ENCODE assay signal across 14 mouse cellular contexts in the genomic region with DNA sequence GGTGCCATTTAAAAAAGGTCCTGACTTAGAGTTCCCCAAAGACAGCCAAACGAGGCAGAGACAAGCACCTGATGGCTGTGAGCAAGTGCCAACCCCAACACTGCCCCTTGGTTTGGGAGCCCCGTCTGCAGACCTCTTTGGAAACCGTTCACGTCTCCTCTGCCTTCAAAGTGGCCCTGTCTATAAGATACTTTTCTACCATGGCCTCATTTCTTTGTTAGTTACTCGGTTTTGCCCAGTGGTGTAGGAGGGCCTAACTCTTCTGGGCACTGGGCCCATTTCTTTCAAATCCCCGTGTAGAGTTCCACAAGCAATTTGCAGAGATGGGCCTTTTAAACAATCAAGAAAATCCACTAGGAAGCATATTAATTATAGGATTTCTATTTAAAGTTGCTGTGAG. TPM values are rescaled to one million over a fixed set of nuclear protein-coding genes. Genes with fewer than 3 reads are reported as not detected.
DNase-seq lines count a peak whose midpoint lies in the region; ATAC-seq lines count a peak whose summit lies in the region.
"Had no signal": no experiment of that assay in that cellular context is flagged by ENCODE, and none has a peak within 500 bp of the region (broad histone marks: within the 10 kb centered on the region; RNA-seq: fewer than 3 reads in every experiment).

No protein-coding gene starts in this region.

- H3K9me3 ChIP-seq in forebrain, embryonic 13.5 days (replicated peaks) = no peaks in the 10 kb centered on the region
- H3K9me3 ChIP-seq in forebrain, embryonic 15.5 days = no peaks in the 10 kb centered on the region
- H3K9me3 ChIP-seq: stomach, embryonic 15.5 days had no signal

- H3K27me3 ChIP-seq in forebrain, embryonic 13.5 days = no peaks in the 10 kb centered on the region
- no peaks in the 10 kb centered on the region for H3K27me3 ChIP-seq in forebrain, embryonic 15.5 days
- H3K27me3 ChIP-seq: stomach, embryonic 15.5 days had no signal

- H3K36me3 ChIP-seq in forebrain, embryonic 13.5 days (ENCODE audit: poor library complexity, severe bottlenecking) = peaks cover 5% of the 10 kb centered on the region; the same call in 1 of the 2 replicates
- H3K36me3 ChIP-seq in forebrain, embryonic 15.5 days = no peaks in the 10 kb centered on the region

- no peak overlapping the region for H3K9ac ChIP-seq in forebrain, embryonic 13.5 days
- H3K9ac ChIP-seq in forebrain, embryonic 15.5 days (replicated peaks) = no peak overlapping the region
- H3K9ac ChIP-seq: stomach, embryonic 15.5 days had no signal

- ATAC-seq in forebrain, embryonic 13.5 days = 0 out of 2 replicates have a peak, but pooled peaks have one; percentile 46
- no peak for ATAC-seq in forebrain, embryonic 15.5 days (replicated peaks)
- ATAC-seq: activated CD4-positive, CD25-positive, alpha-beta regulatory T cell, adult 4 months had no signal

- H3K27ac ChIP-seq in forebrain, embryonic 13.5 days = peak overlapping the region; percentile 31
- H3K27ac ChIP-seq in forebrain, embryonic 15.5 days (replicated peaks) = no peak overlapping the region
- H3K27ac ChIP-seq: stomach, embryonic 15.5 days had no signal

- intact Hi-C loops in left cerebral cortex, postnatal 25 days (cut with DNase I) = no loop called here

- peak overlapping the region; percentile 11; the same call in 1 of the 2 replicates for H3K4me2 ChIP-seq in forebrain, embryonic 13.5 days
- no peak overlapping the region for H3K4me2 ChIP-seq in forebrain, embryonic 15.5 days (replicated peaks)
- H3K4me2 ChIP-seq: stomach, embryonic 15.5 days had no signal

- DNase-seq in layer of hippocampus, adult 9-11 months = peak; percentile 28
- no peak for DNase-seq in layer of hippocampus, adult 9-10 months (ENCODE audit: low spot score)
- peak; percentile 51 for DNase-seq in brain, adult 2 months (ENCODE audit: low read depth, low spot score)
- peak; percentile 21 to 69 for DNase-seq in left cerebral cortex, postnatal 25 days (ENCODE audit: low spot score in 2 of 2)
- DNase-seq in gastrocnemius, postnatal 10 days = no peak
- no peak for DNase-seq in T-cell, adult 2 months (ENCODE audit: low spot score)
- DNase-seq: cerebellum, postnatal 14 days; kidney, postnatal 25 days; lung, postnatal 14 days; retina, postnatal 1 day had no signal

- H3K4me3 ChIP-seq in forebrain, embryonic 13.5 days = no peak overlapping the region
- H3K4me3 ChIP-seq in forebrain, embryonic 15.5 days = no peak overlapping the region
- H3K4me3 ChIP-seq: stomach, embryonic 15.5 days had no signal

- WGBS in forebrain, embryonic 13.5 days = 34% methylated on average over 6 of the region's 6 CpGs
- 17% methylated on average over 6 of the region's 6 CpGs for WGBS in forebrain, embryonic 15.5 days

- peaks cover 70% of the 10 kb centered on the region for H3K4me1 ChIP-seq in forebrain, embryonic 13.5 days
- H3K4me1 ChIP-seq in forebrain, embryonic 15.5 days = peaks cover 57% of the 10 kb centered on the region
- H3K4me1 ChIP-seq: stomach, embryonic 15.5 days had no signal

RNA-seq across cellular contexts. Expression of a gene that starts 43.4 kb away (rescaled TPM):
- 36.5 and 44.6 TPM in 2 replicates for polyA plus RNA-seq in forebrain, embryonic 13.5 days (2015; fragmentation: Nextera tagmentation; extraction: Ambion mirVana)
- polyA plus RNA-seq in forebrain, embryonic 15.5 days (2015; fragmentation: Nextera tagmentation; extraction: Ambion mirVana) = 44.2 and 44.4 TPM in 2 replicates
- 10 to 100 TPM; 60.1 TPM for total RNA-seq in left cerebral cortex, postnatal 25 days (2021)
- 10 to 100 TPM; 56.0 to 62.7 TPM for total RNA-seq in gastrocnemius, postnatal 10 days (2021)

Comparison
In these comparisons a context has a peak if more than half of its experiments do, and no peak if none do; other contexts are left out.
1. DNase-seq: peak in layer of hippocampus, adult 9-11 months (single experiment), brain, adult 2 months (single experiment) and left cerebral cortex, postnatal 25 days (2 of 2); none in layer of hippocampus, adult 9-10 months (single experiment), gastrocnemius, postnatal 10 days (single experiment) and T-cell, adult 2 months (single experiment).